Comparison of ENCODE assay signal across 8 mouse cellular contexts in the genomic region with DNA sequence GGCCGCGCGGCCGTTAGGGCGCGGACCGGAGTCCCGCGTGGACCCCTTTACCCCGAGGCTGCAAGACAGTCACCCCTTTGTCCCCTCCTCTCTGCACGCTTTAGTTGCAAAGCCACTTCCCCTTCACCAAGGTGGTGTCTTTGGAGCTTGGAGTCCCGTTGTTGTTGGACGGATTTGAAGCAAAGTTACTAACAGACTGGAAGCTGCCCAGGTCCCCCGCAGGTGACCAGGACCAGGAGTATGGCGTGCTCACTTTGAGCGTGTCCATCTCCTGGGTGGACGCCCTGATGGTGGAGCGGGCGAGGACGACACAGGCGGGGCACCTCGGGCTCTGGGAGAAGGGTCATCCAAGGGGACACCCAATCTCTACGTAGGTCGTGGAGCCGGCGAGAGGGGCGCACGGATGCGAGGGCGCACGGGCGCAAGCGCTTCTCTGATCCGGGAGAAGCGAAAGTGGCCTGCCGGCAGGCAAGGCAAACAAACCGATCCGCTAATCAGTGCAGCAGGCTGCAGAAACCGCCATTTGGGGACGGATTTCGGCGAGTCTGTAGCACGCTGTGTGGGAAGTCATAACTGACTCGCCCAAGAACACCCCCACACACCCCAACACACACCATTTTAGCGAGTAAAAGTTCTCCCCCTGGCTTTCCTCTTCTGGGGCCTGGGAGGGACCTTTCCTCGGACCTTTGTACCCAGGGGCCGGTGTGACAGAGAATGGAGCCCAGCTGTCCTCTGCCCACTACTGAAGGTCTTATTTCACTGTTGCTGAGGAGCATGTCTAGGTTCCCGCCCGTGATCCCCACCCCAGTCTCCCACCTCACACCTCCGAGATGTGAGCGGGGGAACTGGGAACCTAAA. TPM values are rescaled to one million over a fixed set of nuclear protein-coding genes. Genes with fewer than 3 reads are reported as not detected.
DNase-seq lines count a peak whose midpoint lies in the region; ATAC-seq lines count a peak whose summit lies in the region.

No protein-coding gene starts in this region.

- H3K36me3 ChIP-seq in embryonic facial prominence, embryonic 14.5 days (ENCODE audit: control insufficient read depth, insufficient read depth, low read length) = peaks cover 4% of the 10 kb centered on the region
- H3K36me3 ChIP-seq in hindbrain, embryonic 11.5 days (ENCODE audit: control insufficient read depth, insufficient read depth, low read length) = no peaks in the 10 kb centered on the region; the same call in 1 of the 2 replicates
- peaks cover 2% of the 10 kb centered on the region; the same call in 1 of the 2 replicates for H3K36me3 ChIP-seq in macrophage (ENCODE audit: inconsistent target)

- peaks cover 18% of the 10 kb centered on the region for H3K4me1 ChIP-seq in embryonic facial prominence, embryonic 14.5 days (ENCODE audit: control insufficient read depth, insufficient read depth, low read length)
- peaks cover 9% of the 10 kb centered on the region for H3K4me1 ChIP-seq in hindbrain, embryonic 11.5 days (replicated peaks; ENCODE audit: control insufficient read depth, insufficient read depth, low read length)

- peak overlapping the region; percentile 47 for H3K4me3 ChIP-seq in embryonic facial prominence, embryonic 14.5 days (ENCODE audit: low read depth, low read length)
- H3K4me3 ChIP-seq in hindbrain, embryonic 11.5 days (ENCODE audit: low read depth, low read length) = peak overlapping the region; percentile 38
- H3K4me3 ChIP-seq in macrophage (ENCODE audit: inconsistent target) = peak overlapping the region; percentile 26

- no peak for DNase-seq in frontal cortex, postnatal 25 days (ENCODE audit: low spot score in 2 of 2)
- DNase-seq in adrenal gland, adult 2 months = peak; percentile 74
- DNase-seq in embryonic facial prominence, embryonic 14.5 days (ENCODE audit: low spot score) = peak; percentile 47
- DNase-seq in hindbrain, embryonic 11.5 days (ENCODE audit: low spot score) = peak; percentile 72
- DNase-seq in layer of hippocampus, postnatal 36 days = peak; percentile 46 to 56
- DNase-seq in spleen, postnatal 10 days (ENCODE audit: low spot score in 2 of 2) = peak; percentile 40 to 57

- H3K9ac ChIP-seq in embryonic facial prominence, embryonic 14.5 days (ENCODE audit: low read depth, low read length) = peak overlapping the region; percentile 56
- peak overlapping the region; percentile 64; the same call in 1 of the 2 replicates for H3K9ac ChIP-seq in hindbrain, embryonic 11.5 days (ENCODE audit: low read depth, low read length)

- 0 out of 2 replicates have a peak, but pooled peaks have one; percentile 15 for ATAC-seq in frontal cortex, adult (ENCODE audit: low TSS enrichment)
- ATAC-seq in embryonic facial prominence, embryonic 14.5 days (ENCODE audit: low read depth) = peak; percentile 24; the same call in 1 of the 2 replicates
- ATAC-seq in hindbrain, embryonic 11.5 days (ENCODE audit: low FRiP score) = peak; percentile 25

- H3K4me2 ChIP-seq in embryonic facial prominence, embryonic 14.5 days (ENCODE audit: low read depth, low read length) = peak overlapping the region; percentile 82
- peak overlapping the region; percentile 82 for H3K4me2 ChIP-seq in hindbrain, embryonic 11.5 days (replicated peaks; ENCODE audit: low read depth, low read length)

- WGBS in embryonic facial prominence, embryonic 14.5 days = 1% methylated on average over 42 of the region's 51 CpGs
- WGBS in hindbrain, embryonic 11.5 days = under 1% methylated on average over 51 of the region's 51 CpGs
- WGBS in macrophage (ENCODE audit: missing documents) = 4% methylated on average over 50 of the region's 51 CpGs

- H3K27me3 ChIP-seq in embryonic facial prominence, embryonic 14.5 days (replicated peaks; ENCODE audit: control insufficient read depth, insufficient read depth, low read length) = peaks cover 73% of the 10 kb centered on the region
- H3K27me3 ChIP-seq in hindbrain, embryonic 11.5 days (ENCODE audit: control insufficient read depth, insufficient read depth, low read length) = peaks cover 57% of the 10 kb centered on the region

- no peaks in the 10 kb centered on the region for H3K9me3 ChIP-seq in embryonic facial prominence, embryonic 14.5 days (ENCODE audit: control insufficient read depth, low read length)
- H3K9me3 ChIP-seq in hindbrain, embryonic 11.5 days (ENCODE audit: control insufficient read depth, low read length) = no peaks in the 10 kb centered on the region

- H3K79me2 ChIP-seq in macrophage (ENCODE audit: inconsistent target) = no peaks in the 10 kb centered on the region

- no peak overlapping the region for H3K27ac ChIP-seq in embryonic facial prominence, embryonic 14.5 days (replicated peaks; ENCODE audit: low read depth, low read length)
- no peak overlapping the region for H3K27ac ChIP-seq in hindbrain, embryonic 11.5 days (ENCODE audit: low read depth, low read length)
- H3K27ac ChIP-seq in macrophage = no peak overlapping the region

RNA-seq across cellular contexts. Expression of gene Spag6, which starts 4.5 kb away (rescaled TPM):
- total RNA-seq in adrenal gland, adult 2 months (2021) = under 1 TPM; 0.10 to 0.29 TPM
- 1.9 TPM in 1 of 2 replicates, not detected in the other for polyA plus RNA-seq in adrenal gland, adult 2 months (2012; rRNA removed)
- 0.21 and 0.22 TPM in 2 replicates for polyA plus RNA-seq in embryonic facial prominence, embryonic 14.5 days (2014; fragmentation: Nextera tagmentation; extraction: Ambion mirVana)
- 0.98 and 1.2 TPM in 2 replicates for polyA plus RNA-seq in hindbrain, embryonic 11.5 days (2014; fragmentation: Nextera tagmentation; extraction: Ambion mirVana)
- 1 to 10 TPM; 3.0 to 5.3 TPM for total RNA-seq in layer of hippocampus, postnatal 36 days (2021)
- 1 to 10 TPM in 6 of 26 experiments, not detected in 20; 1.2 to 2.0 (median 1.8) TPM for total RNA-seq in macrophage (2018; cell fraction: chromatin; rRNA removed)
- total RNA-seq in macrophage (2018; cell fraction: cytosol; rRNA removed) = under 1 TPM in 6 of 26 experiments, not detected in 20; 0.17 to 0.28 (median 0.20) TPM
- 1 to 10 TPM in 5 of 26 experiments, under 1 TPM in 3, not detected in 18; 0.76 to 2.7 (median 1.1) TPM for total RNA-seq in macrophage (2018; cell fraction: nucleus; rRNA removed)
- not detected in 3 replicates for polyA plus RNA-seq in macrophage (2018)

RNA-seq across cellular contexts. Expression of gene Bmi1, which starts 12.5 kb away (rescaled TPM):
- 10 to 100 TPM; 63.2 to 86.4 TPM for total RNA-seq in adrenal gland, adult 2 months (2021)
- 7.8 and 11.8 TPM in 2 replicates for polyA plus RNA-seq in adrenal gland, adult 2 months (2012; rRNA removed)
- 25.9 and 28.0 TPM in 2 replicates for polyA plus RNA-seq in embryonic facial prominence, embryonic 14.5 days (2014; fragmentation: Nextera tagmentation; extraction: Ambion mirVana)
- 40.6 and 48.8 TPM in 2 replicates for polyA plus RNA-seq in hindbrain, embryonic 11.5 days (2014; fragmentation: Nextera tagmentation; extraction: Ambion mirVana)
- 10 to 100 TPM; 58.4 to 67.5 TPM for total RNA-seq in layer of hippocampus, postnatal 36 days (2021)
- 10 to 100 TPM in 22 of 26 experiments, 1 to 10 TPM in 4; 7.8 to 41.5 (median 19.7) TPM for total RNA-seq in macrophage (2018; cell fraction: chromatin; rRNA removed)
- 10 to 100 TPM; 23.3 to 46.9 (median 31.6) TPM for total RNA-seq in macrophage (2018; cell fraction: cytosol; rRNA removed)
- total RNA-seq in macrophage (2018; cell fraction: nucleus; rRNA removed) = 10 to 100 TPM in 23 of 26 experiments, 1 to 10 TPM in 3; 7.3 to 58.9 (median 25.7) TPM
- polyA plus RNA-seq in macrophage (2018) = 25.3 to 32.7 TPM (median 27.5 TPM) in 3 replicates

RNA-seq across cellular contexts. Expression of gene Commd3, which starts 17.1 kb away (rescaled TPM):
- 100 to 1,000 TPM; 111 to 133 TPM for total RNA-seq in adrenal gland, adult 2 months (2021)
- 123 and 169 TPM in 2 replicates for polyA plus RNA-seq in adrenal gland, adult 2 months (2012; rRNA removed)
- 195 and 218 TPM in 2 replicates for polyA plus RNA-seq in embryonic facial prominence, embryonic 14.5 days (2014; fragmentation: Nextera tagmentation; extraction: Ambion mirVana)
- 152 and 161 TPM in 2 replicates for polyA plus RNA-seq in hindbrain, embryonic 11.5 days (2014; fragmentation: Nextera tagmentation; extraction: Ambion mirVana)
- 100 to 1,000 TPM; 103 to 112 TPM for total RNA-seq in layer of hippocampus, postnatal 36 days (2021)
- 100 to 1,000 TPM in 14 of 26 experiments, 10 to 100 TPM in 12; 20.5 to 261 (median 102) TPM for total RNA-seq in macrophage (2018; cell fraction: chromatin; rRNA removed)
- 100 to 1,000 TPM in 25 of 26 experiments, 10 to 100 TPM in 1; 95.7 to 156 (median 126) TPM for total RNA-seq in macrophage (2018; cell fraction: cytosol; rRNA removed)
- total RNA-seq in macrophage (2018; cell fraction: nucleus; rRNA removed) = 100 to 1,000 TPM in 8 of 26 experiments, 10 to 100 TPM in 18; 26.6 to 208 (median 75.0) TPM
- 139 to 148 TPM (median 141 TPM) in 3 replicates for polyA plus RNA-seq in macrophage (2018)

Comparison
In these comparisons a context has a peak if more than half of its experiments do, and no peak if none do; other contexts are left out.
1. DNase-seq: peak in adrenal gland, adult 2 months (single experiment), embryonic facial prominence, embryonic 14.5 days (single experiment), hindbrain, embryonic 11.5 days (single experiment), layer of hippocampus, postnatal 36 days (2 of 2) and spleen, postnatal 10 days (2 of 2); none in frontal cortex, postnatal 25 days (0 of 2).
2. Peak in every context shown above with its lines, with median percentiles within 50 percentile points of each other: ATAC-seq and H3K4me3 ChIP-seq.